Mouse (Mus musculus): ENCODE data around the gene Cfap299.

Cfap299 gene

DNA sequence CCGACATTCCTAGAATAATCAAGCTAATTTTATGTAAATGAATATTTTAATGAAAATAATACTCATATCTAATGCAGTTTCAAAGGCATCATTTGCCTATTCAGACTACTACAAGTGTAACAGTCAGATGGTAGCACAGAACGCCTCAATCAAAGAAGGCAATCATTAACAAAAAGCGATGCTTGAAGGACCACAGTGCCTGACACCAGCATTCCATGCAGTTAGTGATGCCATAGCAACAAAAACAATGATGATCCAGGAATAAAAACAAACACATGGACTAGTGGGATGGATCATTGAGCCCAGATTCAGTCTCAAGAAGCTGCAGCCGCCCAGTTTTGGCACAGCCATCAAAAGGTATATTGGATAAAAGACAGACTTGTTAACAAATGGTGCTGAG, 232.2 kb downstream of the Cfap299 start:
- no peaks in the 10 kb centered on the region for H3K36me3 ChIP-seq (ENCODE audit: insufficient read depth, low read length)
- H3K9me3 ChIP-seq (ENCODE audit: low read length): no peaks in the 10 kb centered on the region
- peaks cover 8% of the 10 kb centered on the region for H3K4me1 ChIP-seq (replicated peaks; ENCODE audit: low read depth, low read length)
- no peak overlapping the region for H3K4me3 ChIP-seq (replicated peaks; ENCODE audit: low read length)
- no peaks in the 10 kb centered on the region for H3K27me3 ChIP-seq (ENCODE audit: insufficient read depth, low read length)
- TF ChIP-seq NANOG (IDR thresholded peaks at IDR 0.05; ENCODE audit: borderline replicate concordance, low read length) (no peak), POU5F1 (IDR thresholded peaks at IDR 0.05; ENCODE audit: borderline replicate concordance, low read length) (no peak), CTCF (conservative IDR thresholded peaks at IDR 0.05; ENCODE audit: low read length) (no peak)

DNA sequence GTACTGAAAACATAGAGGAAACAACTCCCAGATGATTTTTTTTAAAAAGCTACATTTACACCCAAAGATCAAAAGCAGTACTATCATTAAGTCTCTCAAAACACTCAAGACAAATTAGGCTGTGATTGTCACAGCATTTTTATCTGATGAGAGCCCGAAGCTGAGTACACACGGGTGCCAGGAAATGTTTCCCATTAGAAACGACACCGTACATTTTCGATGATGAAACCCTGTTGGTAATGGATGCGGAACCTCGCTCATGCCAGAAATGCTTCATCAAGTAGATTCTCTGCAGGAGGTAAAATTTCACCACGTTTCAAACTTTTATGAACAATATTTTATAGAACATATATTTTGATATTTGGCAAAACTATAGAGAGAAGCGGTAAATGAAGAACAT, 233.7 kb downstream of the Cfap299 start:
- Histone ChIP-seq H3K27me3 (ENCODE audit: insufficient read depth, low read length) (no peaks in the 10 kb centered on the region), H3K36me3 (ENCODE audit: insufficient read depth, low read length) (no peaks in the 10 kb centered on the region), H3K9me3 (ENCODE audit: low read length) (no peaks in the 10 kb centered on the region), H3K4me1 (replicated peaks; ENCODE audit: low read depth, low read length) (peaks cover 12% of the 10 kb centered on the region), H3K4me3 (replicated peaks; ENCODE audit: low read length) (no peak overlapping the region)
- TF ChIP-seq POU5F1 (IDR thresholded peaks at IDR 0.05; ENCODE audit: borderline replicate concordance, low read length): no peak
- TF ChIP-seq NANOG (IDR thresholded peaks at IDR 0.05; ENCODE audit: borderline replicate concordance, low read length): no peak
- TF ChIP-seq CTCF (conservative IDR thresholded peaks at IDR 0.05; ENCODE audit: low read length): no peak

DNA sequence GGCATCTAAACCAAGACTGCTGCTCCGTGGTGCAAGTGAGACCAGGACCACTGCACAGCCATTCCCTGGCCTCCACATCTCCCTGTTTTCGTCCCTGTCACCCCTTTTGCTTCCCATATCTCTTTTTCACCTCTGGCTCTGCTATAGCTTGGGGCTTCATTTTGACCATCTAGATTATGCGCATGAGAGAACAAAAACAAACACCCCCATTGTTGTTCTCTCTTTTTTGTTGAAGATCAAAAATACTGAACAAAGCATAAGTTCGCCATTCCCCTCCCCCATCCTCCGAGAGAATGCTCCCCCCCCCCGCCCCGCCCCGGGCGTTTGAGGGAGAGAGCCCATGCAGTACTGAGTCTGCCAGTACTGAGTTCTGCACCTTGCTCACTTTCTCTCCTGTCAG, 234.7 kb downstream of the Cfap299 start:
- Histone ChIP-seq H3K9me3 (ENCODE audit: low read length) (no peaks in the 10 kb centered on the region), H3K27me3 (ENCODE audit: insufficient read depth, low read length) (no peaks in the 10 kb centered on the region), H3K36me3 (ENCODE audit: insufficient read depth, low read length) (no peaks in the 10 kb centered on the region), H3K4me3 (replicated peaks; ENCODE audit: low read length) (no peak overlapping the region), H3K4me1 (replicated peaks; ENCODE audit: low read depth, low read length) (peaks cover 12% of the 10 kb centered on the region)
- TF ChIP-seq CTCF (conservative IDR thresholded peaks at IDR 0.05; ENCODE audit: low read length) (no peak), NANOG (IDR thresholded peaks at IDR 0.05; ENCODE audit: borderline replicate concordance, low read length) (no peak), POU5F1 (IDR thresholded peaks at IDR 0.05; ENCODE audit: borderline replicate concordance, low read length) (no peak)

DNA sequence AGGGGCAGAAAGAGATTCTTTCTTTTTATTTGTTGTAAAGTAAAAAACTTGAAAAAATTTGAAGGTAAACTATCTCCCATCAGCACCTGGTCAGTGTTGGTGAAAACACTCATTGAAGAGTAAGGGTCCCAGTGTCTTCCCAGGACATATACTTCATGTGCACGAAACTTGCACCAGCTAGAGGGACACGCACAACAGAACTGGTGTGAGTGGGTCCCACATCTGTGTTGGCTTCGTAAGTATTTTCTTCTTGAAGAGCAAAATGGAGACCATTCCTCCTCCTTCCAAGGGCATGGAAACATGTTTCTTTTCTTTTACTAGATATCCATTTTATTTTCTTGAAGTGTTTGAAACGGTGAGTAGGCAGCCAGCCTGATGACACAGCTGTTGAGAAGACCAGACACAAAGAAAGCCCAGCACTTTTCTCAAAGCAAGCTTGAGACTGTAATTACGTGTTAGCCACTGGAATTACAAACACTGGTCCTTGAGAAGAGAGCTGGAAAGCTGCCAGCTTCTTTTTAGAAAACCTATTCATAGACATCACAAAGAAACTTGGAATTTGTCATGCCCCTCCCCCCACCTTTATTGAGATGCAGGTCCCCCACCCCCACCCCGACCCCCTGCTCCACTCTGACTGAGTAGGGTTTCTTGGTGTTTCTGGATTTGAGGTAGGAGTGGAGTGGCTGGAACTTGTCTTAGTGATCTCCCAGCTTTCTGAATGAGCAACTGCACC, 237.5 kb downstream of the Cfap299 start:
- Histone ChIP-seq H3K36me3 (ENCODE audit: insufficient read depth, low read length) (no peaks in the 10 kb centered on the region), H3K27me3 (ENCODE audit: insufficient read depth, low read length) (no peaks in the 10 kb centered on the region)
- TF ChIP-seq POU5F1 (IDR thresholded peaks at IDR 0.05; ENCODE audit: borderline replicate concordance, low read length): no peak
- no peak for TF ChIP-seq NANOG (IDR thresholded peaks at IDR 0.05; ENCODE audit: borderline replicate concordance, low read length)
- no peak for TF ChIP-seq CTCF (conservative IDR thresholded peaks at IDR 0.05; ENCODE audit: low read length)

GRCm38 (mm10) chr5:98568481-98568880, 239.4 kb downstream of the Cfap299 start:
- TF ChIP-seq NANOG (IDR thresholded peaks at IDR 0.05; ENCODE audit: borderline replicate concordance, low read length): no peak
- TF ChIP-seq POU5F1 (IDR thresholded peaks at IDR 0.05; ENCODE audit: borderline replicate concordance, low read length): no peak
- TF ChIP-seq CTCF (conservative IDR thresholded peaks at IDR 0.05; ENCODE audit: low read length): no peak
- H3K4me3 ChIP-seq (replicated peaks; ENCODE audit: low read length): no peak overlapping the region

More for the DNA sequence above, 237.5 kb downstream of the Cfap299 start:
- Histone ChIP-seq H3K4me3 (replicated peaks; ENCODE audit: low read length) (no peak overlapping the region), H3K4me1 (replicated peaks; ENCODE audit: low read depth, low read length) (peaks cover 16% of the 10 kb centered on the region), H3K9me3 (ENCODE audit: low read length) (no peaks in the 10 kb centered on the region)

DNA sequence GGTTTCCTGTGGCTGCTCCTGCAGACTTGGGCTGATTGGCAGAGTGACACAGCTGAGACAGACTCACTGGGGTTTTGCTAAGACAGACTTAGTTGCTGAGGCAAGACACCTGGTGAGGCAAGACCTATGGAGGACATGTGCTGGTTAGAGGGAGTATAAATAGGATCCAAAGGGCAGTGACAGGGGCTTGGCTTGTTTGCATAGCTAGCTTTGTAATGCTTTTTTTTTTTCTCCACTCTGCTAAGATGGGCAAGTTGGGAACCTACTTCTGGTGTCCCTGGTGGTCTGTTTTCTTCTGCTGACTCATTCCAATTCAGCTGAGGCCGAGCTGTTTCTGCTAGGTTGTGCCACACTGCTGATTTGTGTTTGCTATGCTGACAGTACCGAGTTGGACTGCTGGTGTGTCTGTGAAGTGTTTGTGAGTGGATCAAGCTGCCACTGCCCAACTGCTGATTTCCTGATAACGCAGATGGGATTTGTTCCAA, 240.0 kb downstream of the Cfap299 start:
- H3K4me3 ChIP-seq (replicated peaks; ENCODE audit: low read length): no peak overlapping the region
- H3K36me3 ChIP-seq (ENCODE audit: insufficient read depth, low read length): no peaks in the 10 kb centered on the region
- H3K9me3 ChIP-seq (ENCODE audit: low read length): no peaks in the 10 kb centered on the region
- H3K4me1 ChIP-seq (replicated peaks; ENCODE audit: low read depth, low read length): peaks cover 11% of the 10 kb centered on the region; the same call in 1 of the 2 replicates
- no peak for TF ChIP-seq CTCF (conservative IDR thresholded peaks at IDR 0.05; ENCODE audit: low read length)
- no peaks in the 10 kb centered on the region for H3K27me3 ChIP-seq (ENCODE audit: insufficient read depth, low read length)

More at GRCm38 (mm10) chr5:98568481-98568880, 239.4 kb downstream of the Cfap299 start:
- H3K9me3 ChIP-seq (ENCODE audit: low read length): no peaks in the 10 kb centered on the region
- H3K4me1 ChIP-seq (replicated peaks; ENCODE audit: low read depth, low read length): peaks cover 14% of the 10 kb centered on the region
- no peaks in the 10 kb centered on the region for H3K27me3 ChIP-seq (ENCODE audit: insufficient read depth, low read length)
- no peaks in the 10 kb centered on the region for H3K36me3 ChIP-seq (ENCODE audit: insufficient read depth, low read length)

DNA sequence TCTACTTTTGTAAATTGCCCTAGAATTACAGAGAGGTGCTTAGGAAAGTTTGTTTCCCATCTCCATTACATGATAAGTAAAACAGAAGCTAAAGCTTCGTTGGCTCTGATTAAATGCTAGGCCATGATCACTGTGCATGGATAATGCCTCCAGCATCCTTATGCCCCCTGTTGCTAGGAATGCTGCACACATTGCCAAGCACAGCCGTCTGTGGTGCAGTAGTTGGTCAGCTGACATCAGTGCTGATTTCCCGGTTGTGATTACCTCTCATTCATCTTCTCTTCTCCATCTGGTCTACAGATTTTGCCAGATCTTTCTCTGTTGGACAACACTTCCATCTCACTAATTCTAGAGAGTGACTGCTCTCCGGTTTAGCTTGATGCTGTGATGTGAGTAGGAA, 243.3 kb downstream of the Cfap299 start:
- Histone ChIP-seq H3K9me3 (ENCODE audit: low read length) (no peaks in the 10 kb centered on the region), H3K27me3 (ENCODE audit: insufficient read depth, low read length) (no peaks in the 10 kb centered on the region), H3K4me1 (replicated peaks; ENCODE audit: low read depth, low read length) (0 out of 2 replicates have a peak, but pooled peaks cover 4% of the 10 kb centered on the region), H3K4me3 (replicated peaks; ENCODE audit: low read length) (no peak overlapping the region), H3K36me3 (ENCODE audit: insufficient read depth, low read length) (no peaks in the 10 kb centered on the region)
- no peak for TF ChIP-seq POU5F1 (IDR thresholded peaks at IDR 0.05; ENCODE audit: borderline replicate concordance, low read length)
- TF ChIP-seq NANOG (IDR thresholded peaks at IDR 0.05; ENCODE audit: borderline replicate concordance, low read length): no peak
- TF ChIP-seq CTCF (conservative IDR thresholded peaks at IDR 0.05; ENCODE audit: low read length): no peak

- Histone ChIP-seq H3K27me3 (ENCODE audit: insufficient read depth, low read length) (no peaks in the 10 kb centered on the region), H3K4me1 (replicated peaks; ENCODE audit: low read depth, low read length) (no peaks in the 10 kb centered on the region), H3K9me3 (ENCODE audit: low read length) (no peaks in the 10 kb centered on the region), H3K4me3 (replicated peaks; ENCODE audit: low read length) (no peak overlapping the region), H3K36me3 (ENCODE audit: insufficient read depth, low read length) (no peaks in the 10 kb centered on the region)
- TF ChIP-seq NANOG (IDR thresholded peaks at IDR 0.05; ENCODE audit: borderline replicate concordance, low read length): no peak
- TF ChIP-seq POU5F1 (IDR thresholded peaks at IDR 0.05; ENCODE audit: borderline replicate concordance, low read length): no peak
- TF ChIP-seq CTCF (conservative IDR thresholded peaks at IDR 0.05; ENCODE audit: low read length): no peak
Measured at GRCm38 (mm10) chr5:98574711-98575470, 245.8 kb downstream of the Cfap299 start.
